Mouse (Mus musculus): ENCODE measurements at regions not wholly inside any gene's neighbourhood (a gene's known extent, or its start where the extent isn't known, plus 50 kb on each side); places are given as distances from the start of the nearest gene placed in this dataset.
"Not testable (repeated sequence)": the region's sequence is repeated elsewhere in the genome, so short reads cannot be mapped to it uniquely, and the experiment has no call there.

DNA sequence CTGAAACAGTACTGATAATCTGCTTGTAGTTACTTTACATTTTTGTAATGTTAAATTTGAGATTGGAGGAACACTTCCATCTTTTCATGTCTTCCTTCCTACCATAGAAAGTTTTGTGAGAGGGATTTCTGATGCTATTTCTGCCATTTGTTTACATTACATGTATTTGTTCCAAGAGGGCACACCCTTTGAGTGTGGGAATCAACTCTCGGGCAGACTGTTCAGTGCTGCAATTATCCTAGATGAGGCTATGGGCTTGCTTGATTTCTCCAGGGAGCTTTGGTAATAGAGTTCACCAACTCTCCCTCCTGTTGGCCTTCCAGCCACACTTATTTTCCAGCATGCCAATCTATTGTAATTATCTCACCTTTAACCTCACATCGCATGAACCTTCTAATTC lies 52.4 kb downstream of the Gm13691 start:
- DNase-seq (ENCODE audit: extremely low spot score, low spot score), result no peak

DNA sequence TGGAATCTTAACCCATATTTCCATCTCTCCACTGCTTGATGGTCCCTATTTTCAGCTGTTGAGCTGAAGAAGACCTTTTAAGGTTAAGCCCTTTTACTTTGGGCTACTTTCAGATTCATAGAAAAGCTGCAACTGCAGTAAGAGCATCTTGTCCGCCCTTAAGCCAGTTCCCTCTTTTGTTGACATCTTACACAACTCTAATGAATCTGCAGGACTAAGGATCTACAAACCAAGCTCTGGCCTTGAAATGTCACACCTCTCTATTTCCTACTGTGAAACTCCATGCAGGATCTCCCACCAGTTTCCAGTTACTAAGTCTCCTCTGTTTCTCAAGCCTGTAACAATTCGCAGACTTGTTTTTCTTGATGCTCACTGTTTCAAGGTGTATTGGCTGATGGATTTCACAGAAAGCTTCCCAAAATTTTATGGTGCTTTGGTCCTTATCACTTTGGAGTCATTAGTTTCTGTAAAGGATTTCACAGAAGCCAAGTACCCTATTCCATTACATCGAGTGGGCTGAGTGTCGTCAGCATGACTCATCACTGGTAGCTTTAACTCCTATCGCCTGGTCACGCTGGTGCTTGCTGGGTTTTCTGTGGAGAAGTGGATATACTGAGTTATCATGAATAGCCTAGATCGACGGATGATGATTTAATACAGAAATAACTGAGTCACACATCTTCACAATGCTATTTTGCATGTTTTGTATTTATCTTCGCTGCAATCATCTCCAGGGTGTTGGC lies 58.2 kb downstream of the Gm13691 start:
- DNase-seq (ENCODE audit: extremely low spot score, low spot score), result no peak

DNA sequence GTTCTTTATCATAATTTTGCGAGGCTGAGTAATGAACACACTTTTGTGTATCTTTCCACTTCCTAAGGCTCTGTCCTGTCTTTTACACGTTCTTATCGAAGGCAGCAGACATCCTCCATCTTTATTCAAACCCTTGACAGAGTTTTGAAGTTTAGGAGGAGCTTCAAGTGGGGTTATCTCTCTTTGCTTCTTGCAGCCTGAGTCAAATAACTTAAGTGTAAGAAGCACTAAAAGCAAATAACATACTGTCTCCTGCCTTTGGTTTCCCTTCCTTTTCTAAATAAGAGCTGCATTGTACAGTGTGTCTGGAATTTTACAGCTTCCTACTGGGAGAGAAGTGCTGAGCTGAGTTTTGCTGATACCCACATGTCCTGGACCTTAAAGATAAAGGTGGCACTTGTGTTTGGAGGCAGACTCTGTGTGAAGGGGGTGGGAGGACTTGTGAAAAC lies 61.6 kb downstream of the Gm13691 start:
- DNase-seq (ENCODE audit: extremely low spot score, low spot score), result no peak

DNA sequence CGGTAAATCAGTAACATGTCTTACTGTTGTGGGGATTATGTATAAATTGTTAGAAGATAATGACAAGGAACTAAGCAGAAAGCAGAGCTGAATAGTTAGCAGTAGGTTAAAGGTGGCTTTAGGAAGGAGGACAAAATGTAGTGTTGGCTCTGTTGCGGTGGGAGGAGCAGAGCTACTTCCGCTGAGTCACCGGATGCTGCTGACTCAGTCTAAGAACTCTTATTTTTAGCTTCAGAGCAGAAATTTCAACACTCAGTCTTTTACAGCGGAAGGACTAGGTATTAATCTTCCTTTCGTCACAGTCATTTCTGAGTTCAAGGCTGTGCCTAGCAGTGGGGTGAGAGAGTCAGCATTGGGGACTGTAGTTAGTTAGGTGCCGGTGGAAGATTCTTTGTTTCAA lies 68.9 kb downstream of the Gm13691 start:
- no peak for DNase-seq (ENCODE audit: extremely low spot score, low spot score)

DNA sequence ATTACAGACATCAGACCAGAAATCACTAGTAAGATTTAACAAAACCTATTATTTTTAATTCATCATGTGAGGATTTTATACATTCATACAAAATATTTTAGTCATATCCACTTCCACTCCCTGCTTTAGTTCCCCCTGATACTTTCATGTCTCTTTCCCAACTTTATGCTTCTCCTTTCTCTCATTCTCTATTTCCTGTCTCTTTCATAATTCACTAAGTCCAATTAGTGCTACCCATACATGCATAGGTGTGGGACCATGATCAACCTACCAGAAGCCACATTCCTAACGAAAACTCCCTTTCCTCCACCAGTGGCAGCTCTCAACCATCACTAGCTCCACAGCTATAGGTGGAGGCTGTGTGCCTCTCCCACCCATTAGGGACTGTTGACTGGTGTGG lies 70.9 kb downstream of the Gm13691 start:
- no peak for DNase-seq (ENCODE audit: extremely low spot score, low spot score)

DNA sequence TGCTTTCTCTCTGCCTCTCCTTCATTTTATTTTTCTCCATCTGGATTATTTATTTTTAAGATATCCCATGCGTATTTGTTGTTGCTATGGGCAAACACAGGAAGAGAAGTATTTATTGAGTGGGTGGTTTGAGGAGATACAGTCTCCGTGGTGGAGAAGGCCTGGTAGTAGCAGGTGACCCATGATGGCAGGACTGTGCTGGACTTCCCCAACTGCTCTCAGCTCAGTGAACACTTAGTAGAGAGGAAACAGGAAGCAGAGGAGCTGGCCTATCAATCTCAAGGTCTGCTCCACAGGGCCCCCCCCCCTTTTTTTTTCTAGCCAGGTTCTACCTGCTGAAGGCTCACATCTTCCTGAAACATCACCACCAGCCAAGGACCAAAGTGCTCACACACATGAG lies 74.0 kb downstream of the Gm13691 start:
- no peak for DNase-seq (ENCODE audit: extremely low spot score, low spot score)

DNA sequence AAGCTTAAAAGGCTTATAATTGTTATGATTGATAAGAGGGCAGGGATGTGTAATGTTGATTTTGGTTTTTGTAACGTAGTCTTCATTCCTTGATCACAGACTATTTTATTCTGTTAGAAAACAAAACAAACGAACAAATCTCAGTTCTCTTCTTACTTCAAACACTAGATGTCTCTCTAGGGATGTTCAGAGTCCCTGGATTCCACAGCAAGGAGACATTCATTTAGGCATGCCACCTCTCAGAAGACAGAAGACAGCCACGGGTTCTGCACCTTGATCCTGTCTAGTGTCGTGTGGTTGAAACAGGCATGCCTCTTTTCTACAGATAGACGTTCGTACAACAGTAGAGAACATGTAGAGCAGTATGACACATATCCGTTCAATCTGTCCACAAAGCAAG lies 74.7 kb downstream of the Gm13691 start:
- DNase-seq (ENCODE audit: extremely low spot score, low spot score), result no peak

DNA sequence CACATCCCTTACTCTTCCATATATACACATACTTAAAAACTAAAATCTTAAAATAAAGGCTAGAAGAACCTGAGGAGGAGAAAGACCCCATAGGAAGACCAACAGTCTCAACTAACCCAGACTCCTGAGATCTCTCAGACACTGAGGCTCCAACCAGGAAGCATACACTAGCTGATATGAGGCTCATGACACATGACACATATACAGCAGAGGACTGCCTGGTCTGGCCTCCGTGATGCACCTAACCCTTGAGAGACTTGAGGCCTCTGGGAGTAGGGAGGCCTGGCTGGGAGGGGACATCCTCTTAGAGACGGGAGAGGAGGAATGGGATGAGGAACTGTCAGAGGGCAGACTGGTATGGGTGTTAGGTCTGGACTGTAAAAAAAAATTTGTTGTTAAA lies 75.4 kb downstream of the Gm13691 start:
- no peak for DNase-seq (ENCODE audit: extremely low spot score, low spot score)

DNA sequence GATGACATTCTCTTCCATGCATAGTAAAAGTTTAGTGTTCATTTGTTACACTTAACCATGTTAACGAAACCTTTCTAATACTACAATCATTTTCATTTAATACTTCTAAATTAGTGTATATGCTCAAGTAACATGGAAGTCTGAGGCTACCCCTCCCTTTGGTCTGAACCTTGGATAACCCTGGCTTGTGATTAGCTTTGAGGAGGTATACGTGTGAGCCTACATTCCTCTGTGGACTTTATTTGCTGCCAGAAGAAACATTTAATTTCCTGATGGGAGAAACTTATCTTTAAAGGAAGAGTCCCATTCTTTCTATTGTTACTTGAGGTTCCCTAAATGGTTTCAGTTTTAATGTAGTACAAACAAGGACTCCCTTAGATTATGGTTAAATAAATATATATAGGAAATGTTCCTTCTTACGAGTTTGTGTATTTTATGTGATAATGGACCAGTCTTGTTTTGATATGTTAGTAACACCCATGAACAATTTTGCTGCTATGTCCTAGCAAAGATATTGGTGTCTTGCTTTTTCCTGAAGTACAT lies 75.9 kb downstream of the Gm13691 start:
- DNase-seq (ENCODE audit: extremely low spot score, low spot score), result no peak

DNA sequence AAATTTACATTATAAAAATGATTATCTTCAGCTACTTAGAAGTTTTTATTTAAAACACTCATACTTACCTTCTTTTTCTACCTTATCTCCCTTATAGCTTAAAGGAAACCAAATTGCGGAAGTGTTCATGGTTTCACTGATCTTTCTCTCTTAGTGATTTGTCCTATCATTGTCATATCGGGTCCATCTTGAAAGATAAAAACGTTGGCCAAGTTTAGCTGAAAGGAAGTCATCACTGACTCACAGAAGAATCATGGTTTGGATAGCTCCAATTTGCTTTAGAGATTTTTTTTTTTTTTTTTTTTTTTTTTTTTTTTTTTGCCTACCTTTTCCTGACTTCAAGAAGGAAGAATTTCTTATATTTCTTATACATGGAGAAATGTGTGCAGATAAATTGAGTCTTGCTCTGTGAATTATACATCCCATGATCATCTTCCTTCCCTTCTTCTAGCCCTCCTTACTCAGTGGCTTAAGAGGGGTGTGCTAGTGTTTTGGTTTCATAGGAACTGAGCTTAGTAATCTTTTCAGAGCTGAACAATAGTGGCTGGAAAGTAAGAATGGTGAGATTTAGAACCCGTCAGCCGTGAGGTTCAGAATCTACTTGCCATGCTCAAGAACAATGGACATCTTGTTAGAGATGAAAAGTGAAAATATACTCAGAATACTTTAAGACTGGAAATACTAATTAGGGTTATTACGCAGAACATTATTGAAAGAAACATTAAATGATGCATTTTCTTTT lies 76.6 kb downstream of the Gm13691 start:
- no peak for DNase-seq (ENCODE audit: extremely low spot score, low spot score)

DNA sequence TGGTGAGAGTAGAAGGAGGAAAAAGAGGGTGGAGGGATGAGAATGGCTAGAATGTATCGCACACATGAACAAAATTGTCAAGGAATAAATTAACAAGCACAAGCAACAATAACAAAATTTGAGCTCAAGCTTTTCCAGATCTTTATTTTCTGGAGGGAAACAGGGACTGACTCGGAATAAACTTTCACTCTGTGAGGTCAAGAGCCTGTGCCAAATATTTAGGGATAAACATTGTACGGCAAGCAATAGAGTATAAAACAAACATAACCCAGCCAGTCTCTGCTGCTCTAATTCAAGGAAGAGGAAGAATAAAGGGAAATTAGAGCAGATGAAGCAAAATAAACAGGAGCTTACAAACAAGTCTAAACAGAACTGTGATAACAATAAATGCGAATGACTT lies 78.3 kb downstream of the Gm13691 start:
- DNase-seq (ENCODE audit: extremely low spot score, low spot score), result no peak

DNA sequence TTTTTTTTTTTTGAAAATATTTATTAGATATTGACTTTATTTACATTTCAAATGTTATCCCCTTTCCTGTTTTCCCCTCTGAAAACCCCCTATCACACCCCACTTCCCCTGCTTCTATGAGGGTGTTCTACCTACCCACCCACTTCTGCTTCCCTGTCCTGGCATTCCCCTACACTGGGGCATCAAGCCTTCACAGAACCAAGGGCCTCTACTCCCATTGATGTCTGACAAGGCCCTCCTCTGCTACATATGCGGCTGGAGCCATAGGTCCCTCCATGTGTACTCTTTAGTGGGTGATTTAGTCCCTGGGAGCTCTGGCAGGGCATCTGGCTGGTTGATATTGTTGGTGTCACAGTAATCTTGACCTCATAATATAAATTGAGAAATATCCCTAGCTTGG lies 79.1 kb downstream of the Gm13691 start:
- not testable (repeated sequence) for DNase-seq (ENCODE audit: extremely low spot score, low spot score)

DNA sequence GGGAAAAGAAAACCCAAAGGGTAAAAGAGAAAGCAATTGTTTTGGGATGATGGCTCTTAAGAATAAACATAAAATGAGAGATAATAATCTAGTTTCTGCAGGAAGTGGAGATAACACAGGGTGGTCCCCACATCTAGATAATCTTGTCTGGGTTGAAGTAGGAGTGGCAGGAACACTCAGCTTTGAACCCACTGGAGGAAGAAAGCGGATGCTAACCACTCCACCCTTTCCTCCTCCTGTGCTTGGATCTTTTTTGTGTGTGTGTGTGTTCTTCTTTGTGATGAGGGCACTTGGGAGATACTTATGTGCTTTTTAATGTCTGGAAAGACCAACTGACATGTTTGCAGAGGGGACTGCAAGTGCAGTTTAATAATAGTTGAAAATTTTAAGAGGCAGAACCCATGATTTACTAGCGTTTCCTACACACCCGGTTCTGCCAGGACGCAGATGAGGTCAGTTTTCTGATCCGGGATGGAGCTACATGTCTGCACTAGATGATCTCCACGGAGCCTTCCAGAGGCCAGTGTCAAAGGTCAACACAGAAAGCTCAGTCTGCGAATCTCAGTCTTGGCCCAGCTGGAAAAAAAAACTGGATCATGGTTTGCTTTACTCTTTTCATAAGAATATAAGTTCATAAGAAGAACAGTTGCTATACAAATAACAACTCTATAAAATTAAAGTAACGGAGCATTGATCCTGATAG lies 82.7 kb downstream of the Gm13691 start:
- DNase-seq (ENCODE audit: extremely low spot score, low spot score), result no peak

DNA sequence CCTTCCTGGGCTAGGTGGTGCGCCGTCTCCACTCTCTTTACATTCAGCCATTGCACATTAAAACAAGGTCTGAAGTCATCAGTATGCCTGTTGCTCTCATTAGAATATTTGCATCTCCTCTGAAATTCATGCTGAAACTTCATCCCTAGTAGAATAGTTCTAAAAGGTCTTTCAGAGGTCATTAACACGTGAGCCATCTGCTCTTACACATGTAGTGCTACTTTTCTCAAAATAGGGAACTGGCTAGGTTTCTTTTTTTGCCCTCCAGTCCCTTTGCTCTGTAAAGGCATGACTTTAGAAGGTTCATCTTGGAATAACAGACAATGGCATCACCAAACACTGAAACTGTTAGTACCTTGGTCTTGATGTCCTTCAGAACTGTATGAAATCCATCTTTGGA lies 85.6 kb downstream of the Gm13691 start:
- DNase-seq (ENCODE audit: extremely low spot score, low spot score), result no peak

DNA sequence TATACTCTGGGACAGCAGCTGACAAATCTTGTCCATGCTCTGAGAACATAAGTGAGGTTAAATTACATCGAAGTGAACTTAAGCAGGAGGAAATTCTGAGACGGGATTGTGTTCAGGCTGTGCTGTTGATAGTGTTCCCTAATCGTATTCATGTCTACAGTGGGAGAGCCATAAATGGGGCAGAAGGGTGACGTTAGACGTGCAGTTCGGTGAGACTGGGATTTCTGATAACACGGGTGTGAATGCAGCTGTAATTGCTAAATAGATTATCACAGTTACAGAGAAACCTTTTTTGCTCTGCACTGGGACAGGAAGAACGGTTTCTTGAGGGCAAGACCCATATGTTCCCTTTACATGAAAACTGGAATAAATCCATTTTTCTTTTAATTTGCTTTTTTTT lies 88.9 kb downstream of the Gm13691 start:
- no peak for DNase-seq (ENCODE audit: extremely low spot score, low spot score)

DNA sequence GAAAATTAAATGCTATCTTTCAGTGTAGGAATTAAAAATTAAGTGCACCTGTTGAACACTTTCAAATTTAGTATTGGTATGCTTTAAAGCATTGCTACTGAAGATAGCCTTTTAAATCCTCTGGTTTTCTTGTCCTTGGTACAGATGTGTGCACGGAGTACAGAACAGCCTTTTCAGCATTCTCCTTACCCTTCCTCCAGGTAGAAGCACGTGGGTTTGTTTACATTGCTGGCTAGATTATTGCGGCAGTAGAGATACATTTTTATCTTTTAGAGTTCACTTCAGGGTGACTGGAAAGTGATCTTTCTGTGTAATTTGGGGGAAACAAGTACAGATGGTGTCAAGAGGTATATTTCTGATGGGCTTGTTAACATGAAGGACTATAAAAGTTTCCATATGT lies 89.9 kb downstream of the Gm13691 start:
- DNase-seq (ENCODE audit: extremely low spot score, low spot score), result no peak

DNA sequence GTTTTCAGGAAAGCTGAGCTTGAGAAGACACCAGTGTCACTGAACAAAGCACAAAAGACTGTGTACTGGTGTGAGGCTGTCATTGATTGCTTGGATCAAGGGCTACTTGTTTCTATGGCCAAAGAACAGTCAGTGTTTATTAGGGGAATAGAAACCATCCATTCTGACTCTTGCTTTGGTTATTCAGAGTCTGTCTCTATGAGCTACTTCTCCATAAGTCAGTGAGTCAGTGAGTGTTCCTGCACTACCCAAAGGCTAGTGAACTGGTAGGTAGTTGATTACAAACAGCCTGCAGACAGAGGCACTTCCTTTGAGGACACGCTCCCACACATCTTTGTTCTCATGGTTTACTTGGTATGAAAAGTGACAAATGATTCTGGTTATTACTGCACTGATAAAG lies 104.4 kb downstream of the Gm13691 start:
- DNase-seq (ENCODE audit: extremely low spot score, low spot score), result no peak

DNA sequence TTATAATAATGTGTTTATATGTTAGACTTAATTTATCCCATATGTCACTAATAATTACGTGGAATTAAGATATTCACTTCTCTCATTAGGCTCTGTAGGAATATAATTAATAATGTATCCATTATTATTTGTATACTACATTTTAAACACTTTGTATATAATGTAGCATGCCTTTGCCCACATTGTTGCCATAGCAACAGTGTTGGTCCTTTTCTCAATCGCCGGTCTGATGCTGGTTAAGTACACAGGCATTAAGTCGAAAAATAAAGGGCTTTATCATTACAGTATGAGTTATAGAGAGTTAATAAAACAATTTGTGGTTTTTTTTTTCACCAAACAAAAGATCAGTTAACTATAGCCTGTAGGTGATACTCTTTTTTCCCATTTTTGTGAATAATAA lies 108.4 kb downstream of the Gm13691 start:
- no peak for DNase-seq (ENCODE audit: extremely low spot score, low spot score)

DNA sequence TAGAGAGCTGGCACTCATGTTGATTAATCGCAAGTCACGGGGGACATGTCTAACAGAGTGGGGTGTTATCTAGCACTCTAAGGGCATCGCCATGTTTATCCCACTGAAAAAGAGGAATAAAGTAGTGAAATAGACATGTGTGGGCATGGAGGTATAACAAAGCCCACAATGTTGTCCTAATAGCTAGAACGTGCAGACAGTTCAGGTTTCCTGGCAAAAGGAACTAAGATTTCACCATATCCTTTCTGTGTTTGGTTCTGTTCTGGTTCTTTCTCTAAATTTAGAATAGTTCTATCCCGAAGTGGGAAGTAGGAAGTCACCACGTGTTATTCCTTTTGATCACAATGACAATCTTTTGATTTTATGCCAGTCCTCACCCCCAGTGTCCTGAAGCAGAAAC lies 123.2 kb downstream of the Gm13691 start:
- DNase-seq (ENCODE audit: extremely low spot score, low spot score), result no peak

DNA sequence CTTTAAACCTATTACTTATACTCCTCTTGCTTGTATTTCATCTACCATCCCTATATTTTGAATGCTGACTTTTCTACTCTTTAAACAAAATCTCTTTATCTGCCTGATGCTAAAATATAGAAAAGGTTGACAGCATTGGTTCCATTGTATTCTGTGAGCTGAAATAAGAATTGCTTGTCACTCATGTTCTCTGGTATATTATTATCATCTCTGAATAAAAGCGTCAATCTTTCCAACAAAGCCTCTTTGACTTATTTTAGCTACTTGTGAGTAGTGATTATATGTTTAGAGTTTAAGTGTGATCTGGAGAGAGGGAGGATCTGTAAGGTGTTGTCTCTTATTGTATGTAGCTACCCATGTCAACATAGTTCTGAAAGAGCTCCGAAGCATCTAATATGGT lies 129.5 kb downstream of the Gm13691 start:
- DNase-seq (ENCODE audit: extremely low spot score, low spot score), result no peak

DNA sequence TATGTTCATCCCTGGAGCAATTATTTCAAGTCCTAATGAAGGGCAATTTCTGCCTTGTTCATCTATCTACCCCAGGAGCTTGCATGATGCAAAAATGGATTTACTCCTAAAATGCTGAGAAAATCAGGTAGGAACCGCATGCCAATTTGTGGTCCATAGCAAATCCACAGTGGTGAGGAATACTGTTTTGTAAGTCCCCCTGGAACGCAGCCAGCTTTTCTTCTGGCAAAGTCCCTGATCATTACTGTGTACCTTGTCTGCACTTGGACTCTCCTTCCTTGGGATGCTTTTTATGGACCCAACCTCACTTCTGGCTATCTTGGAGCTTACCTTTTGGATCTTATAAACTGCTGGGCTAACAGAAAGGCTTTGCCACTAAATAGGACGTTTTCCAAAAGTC lies 137.2 kb downstream of the Gm13691 start:
- no peak for DNase-seq (ENCODE audit: extremely low spot score, low spot score)

DNA sequence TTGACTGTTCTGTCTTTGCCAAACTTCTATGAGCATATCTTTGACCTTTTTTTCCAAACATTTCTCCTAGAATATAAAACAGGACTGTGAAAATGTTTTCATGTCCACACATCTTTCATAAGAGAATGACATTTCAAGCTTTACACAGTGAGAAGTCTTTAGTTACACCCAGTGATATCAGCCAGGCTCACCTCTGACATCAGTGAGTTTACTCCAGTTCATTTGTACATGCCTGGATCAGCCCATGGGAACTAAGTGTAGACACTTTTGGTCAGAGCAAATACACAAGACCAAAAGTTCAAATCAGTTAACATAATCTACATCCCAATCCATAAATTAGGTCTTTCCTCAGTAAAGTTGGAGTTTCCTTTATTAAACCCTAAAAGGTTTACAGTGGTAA lies 171.4 kb downstream of the Gm13691 start:
- no peak for DNase-seq (ENCODE audit: extremely low spot score, low spot score)

Data from neural tube, embryonic 10.5 days (tissue).